Mouse (Mus musculus) macrophage (primary cell): ENCODE results near the gene Syt1. TPM values are rescaled to one million over a fixed set of nuclear protein-coding genes. Genes with fewer than 3 reads are reported as not detected.

Source experiments
- H3K27ac ChIP-seq: fragments of 350-480 bp; formaldehyde crosslinking; 2 replicates; pipeline ENCODE4 v1.9.0; 2021
- H3K36me3 ChIP-seq: fragments of 350-480 bp; formaldehyde crosslinking; 2 replicates; pipeline ENCODE4 v1.9.0; 2021; ENCODE audit errors: inconsistent target
- H3K4me3 ChIP-seq: fragments of 350-480 bp; formaldehyde crosslinking; 2 replicates; pipeline ENCODE4 v1.9.0; 2021; ENCODE audit errors: inconsistent target
- H3K79me2 ChIP-seq: fragments of 350-480 bp; formaldehyde crosslinking; 2 replicates; pipeline ENCODE4 v1.9.0; 2021; ENCODE audit errors: inconsistent target
- WGBS: methylation state at CpG from one replicate; pipeline ENCODE4 v1.1.7; 2026; ENCODE audit warnings: inconsistent platforms; ENCODE audit not compliant: missing documents; 5-methylcytosine and 5-hydroxymethylcytosine counted together
- polyA plus RNA-seq: library from polyadenylated mRNA; stranded (reverse); fragments of 250-400 nt; gene quantifications from 3 replicates; pipeline ENCODE4 v1.2.4, GENCODE M21; 2018; ENCODE audit warnings: inconsistent platforms

Gene Syt1
- polyA plus RNA-seq, 1 experiment from 2014 or later, result not detected

DNA sequence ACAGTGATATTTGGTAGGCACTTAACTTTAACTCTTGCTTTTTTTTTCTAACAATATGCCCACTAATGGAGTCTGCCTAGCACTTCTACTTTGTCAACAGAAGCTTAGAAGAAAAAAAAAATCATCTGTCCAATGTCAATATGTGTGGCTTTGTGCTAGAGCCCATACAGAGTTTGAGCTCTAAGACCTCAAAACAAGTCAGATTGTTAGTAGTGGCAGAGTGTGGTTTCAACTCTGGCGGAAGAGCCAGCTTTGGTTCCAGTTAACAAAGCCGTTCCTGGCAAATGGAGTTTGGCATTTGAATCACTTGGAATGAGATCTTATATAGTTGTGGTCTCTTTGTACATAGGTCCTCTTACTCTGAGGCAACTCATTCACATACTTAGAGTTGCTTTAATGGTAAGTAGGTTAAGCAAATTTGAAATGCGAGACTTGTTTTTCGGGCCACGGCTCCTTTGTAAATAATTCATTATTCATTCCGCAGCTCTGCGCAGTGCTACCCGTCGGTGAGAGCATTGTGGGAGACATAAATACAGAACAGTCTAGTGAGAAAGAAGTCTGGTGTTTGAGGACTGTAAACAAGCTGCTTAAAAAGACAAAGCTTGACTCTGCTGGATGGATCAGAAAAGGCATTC is 429.9 kb downstream of the Syt1 start:
- H3K79me2 ChIP-seq, result no peaks in the 10 kb centered on the region
- no peak overlapping the region for H3K27ac ChIP-seq
- H3K36me3 ChIP-seq, result no peaks in the 10 kb centered on the region
- no peak overlapping the region for H3K4me3 ChIP-seq
- 77% methylated on average over 7 of the region's 9 CpGs for WGBS

DNA sequence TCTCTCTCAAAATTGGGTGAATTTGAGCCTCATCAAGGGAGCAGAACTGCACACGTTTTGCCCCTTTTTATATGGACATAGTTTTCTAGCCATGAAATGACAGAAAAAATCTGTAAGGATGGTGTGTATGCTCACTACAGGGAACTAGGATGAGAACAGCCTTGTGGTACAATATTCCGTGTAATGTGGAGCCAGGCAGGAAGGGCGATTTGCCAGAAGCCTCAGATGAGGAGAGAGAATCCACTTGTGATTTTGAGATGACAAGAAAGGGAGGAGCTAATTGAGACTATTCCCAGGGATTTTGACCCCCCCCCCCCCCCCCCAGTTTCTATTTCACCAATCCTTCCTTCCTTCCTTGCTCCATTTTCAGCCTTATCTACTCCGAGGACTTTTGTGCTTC is 431.4 kb downstream of the Syt1 start:
- no peaks in the 10 kb centered on the region for H3K79me2 ChIP-seq
- WGBS, result 75% methylated on average over 4 of the region's 4 CpGs

DNA sequence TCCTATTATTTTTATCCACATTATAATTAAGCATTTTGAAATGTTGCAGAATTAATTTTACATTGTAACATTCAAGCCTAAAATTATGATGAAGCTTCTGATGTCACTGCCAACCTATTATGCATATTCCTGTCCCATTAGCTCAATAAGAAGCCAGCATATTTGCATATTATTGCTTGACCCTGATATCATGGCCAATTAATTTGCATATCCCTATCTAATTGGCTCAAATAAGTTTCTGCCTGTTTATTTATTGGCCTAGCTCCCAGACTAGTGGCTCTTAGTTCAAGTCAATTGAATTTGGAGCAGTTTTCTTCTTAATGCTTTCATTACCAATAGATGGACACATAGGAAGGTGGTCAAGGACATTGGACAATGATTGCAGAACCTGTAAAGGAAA is 433.2 kb downstream of the Syt1 start:
- no peak overlapping the region for H3K27ac ChIP-seq
- H3K79me2 ChIP-seq, result no peaks in the 10 kb centered on the region
- H3K4me3 ChIP-seq, result no peak overlapping the region
- no peaks in the 10 kb centered on the region for H3K36me3 ChIP-seq

More for the DNA sequence above, 431.4 kb downstream of the Syt1 start:
- no peaks in the 10 kb centered on the region for H3K36me3 ChIP-seq
- H3K4me3 ChIP-seq, result no peak overlapping the region
- no peak overlapping the region for H3K27ac ChIP-seq

DNA sequence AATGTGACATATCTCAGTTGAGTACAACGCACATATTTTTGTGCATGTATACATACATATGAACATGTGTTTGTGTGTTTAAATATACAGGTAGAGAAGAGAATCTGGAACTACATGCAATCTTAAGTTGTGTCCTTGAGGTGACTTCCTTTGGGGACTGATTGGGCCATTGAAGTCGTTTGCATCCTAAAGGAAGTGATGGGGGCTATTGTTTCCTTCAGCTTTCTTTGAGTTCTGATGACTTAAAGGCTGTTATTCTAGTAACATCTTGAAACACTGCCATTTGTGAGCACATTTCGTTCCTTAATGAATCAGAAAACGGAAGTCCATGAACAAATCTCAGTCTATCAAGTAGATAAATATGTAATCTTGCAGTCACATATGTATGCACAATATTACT is 438.0 kb downstream of the Syt1 start:
- 63% methylated on average over 4 of the region's 4 CpGs for WGBS
- no peaks in the 10 kb centered on the region for H3K36me3 ChIP-seq
- no peaks in the 10 kb centered on the region for H3K79me2 ChIP-seq
- no peak overlapping the region for H3K27ac ChIP-seq
- H3K4me3 ChIP-seq, result no peak overlapping the region

DNA sequence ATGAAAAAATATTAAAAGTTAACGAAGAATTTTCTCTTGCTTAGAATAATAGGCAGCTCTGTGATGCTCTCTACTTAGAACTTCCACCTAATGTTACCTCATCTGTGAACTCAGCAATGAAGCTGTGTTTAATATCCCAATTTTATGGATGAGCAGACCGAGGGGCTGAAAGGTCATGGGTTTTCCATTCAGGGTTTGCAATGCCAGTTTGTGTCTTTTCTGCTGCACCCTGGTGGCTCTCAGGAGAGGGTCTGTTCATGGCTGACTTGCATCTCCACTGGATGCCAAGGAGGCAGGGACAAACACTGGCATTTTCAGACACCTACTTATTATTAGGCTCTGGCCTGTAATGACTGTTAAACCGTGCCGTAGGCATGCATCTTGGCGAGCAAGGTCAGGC is 439.7 kb downstream of the Syt1 start:
- 88% methylated on average over 5 of the region's 5 CpGs for WGBS
- Histone ChIP-seq H3K79me2 (no peaks in the 10 kb centered on the region), H3K27ac (no peak overlapping the region), H3K4me3 (no peak overlapping the region), H3K36me3 (no peaks in the 10 kb centered on the region)

DNA sequence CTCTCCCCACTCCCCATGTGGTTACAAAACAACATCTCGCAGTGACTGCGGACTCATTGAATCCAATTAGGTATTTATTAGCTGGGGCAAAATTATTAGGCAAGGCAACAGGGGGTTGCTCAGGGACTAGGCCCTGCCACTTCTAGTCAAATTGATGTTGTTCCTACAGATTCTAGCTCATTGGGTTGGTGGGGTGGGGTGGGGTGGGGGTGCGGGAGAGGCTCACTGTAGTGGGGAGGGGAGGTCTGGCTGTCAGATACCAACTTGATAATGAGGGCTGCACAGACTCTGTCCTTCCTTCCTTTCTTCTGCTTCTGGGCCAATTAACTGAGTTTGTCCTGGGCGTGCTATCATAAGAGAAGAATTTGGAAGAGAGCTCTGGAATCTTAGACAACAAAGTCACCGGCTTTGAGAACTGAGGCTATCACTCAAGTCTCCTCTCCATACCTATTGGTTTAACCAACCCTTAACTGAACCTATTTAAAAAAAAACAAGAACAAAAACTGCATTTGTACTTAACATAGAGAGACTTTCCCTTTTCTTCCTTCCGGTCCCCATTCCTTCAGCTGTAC is 441.1 kb downstream of the Syt1 start:
- 97% methylated on average over 6 of the region's 6 CpGs for WGBS
- no peak overlapping the region for H3K4me3 ChIP-seq
- no peaks in the 10 kb centered on the region for H3K79me2 ChIP-seq
- H3K27ac ChIP-seq, result no peak overlapping the region
- H3K36me3 ChIP-seq, result no peaks in the 10 kb centered on the region

DNA sequence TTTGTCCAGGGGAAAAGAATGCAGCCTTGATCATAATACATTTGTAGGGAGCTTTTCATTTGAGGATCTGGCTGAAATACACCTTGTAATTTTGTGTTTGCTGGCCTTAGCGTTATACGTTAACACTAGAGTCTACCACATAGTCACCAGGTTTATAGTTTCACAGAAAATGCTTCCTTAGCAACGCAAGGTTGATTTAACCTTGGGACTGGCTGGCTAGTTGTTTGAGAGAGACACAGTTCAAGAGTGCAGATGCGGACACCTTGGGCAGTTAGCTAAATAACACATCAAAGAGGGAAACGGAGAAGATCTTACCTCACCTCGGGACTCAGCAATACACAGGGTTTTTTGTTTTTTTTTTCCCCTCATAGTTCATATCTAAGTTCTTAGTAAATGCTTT is 441.9 kb downstream of the Syt1 start:
- Histone ChIP-seq H3K79me2 (no peaks in the 10 kb centered on the region), H3K27ac (no peak overlapping the region), H3K36me3 (no peaks in the 10 kb centered on the region), H3K4me3 (no peak overlapping the region)
- 87% methylated on average over 6 of the region's 6 CpGs for WGBS

DNA sequence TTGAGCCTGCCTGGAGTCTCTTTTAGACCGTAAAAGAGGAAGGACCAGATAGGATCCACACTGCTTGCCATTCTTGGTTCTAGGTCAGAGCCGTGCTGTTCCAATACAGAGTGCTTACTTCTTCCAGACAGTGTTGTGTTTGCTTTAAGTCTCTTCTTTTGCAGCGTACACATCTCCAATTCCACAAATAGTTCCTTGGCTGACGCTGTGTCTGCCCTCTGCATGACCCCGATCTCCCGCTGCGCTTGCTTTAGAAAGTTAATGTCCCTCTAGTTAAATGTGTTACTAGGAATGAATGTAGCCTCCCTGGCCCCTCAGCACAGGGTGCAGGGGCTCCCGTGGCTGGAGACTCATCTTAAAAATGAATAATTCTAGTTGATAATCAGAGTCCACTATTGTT is 442.6 kb downstream of the Syt1 start:
- WGBS, result 51% methylated on average over 8 of the region's 8 CpGs
- Histone ChIP-seq H3K36me3 (no peaks in the 10 kb centered on the region), H3K4me3 (no peak overlapping the region), H3K27ac (no peak overlapping the region), H3K79me2 (no peaks in the 10 kb centered on the region)

DNA sequence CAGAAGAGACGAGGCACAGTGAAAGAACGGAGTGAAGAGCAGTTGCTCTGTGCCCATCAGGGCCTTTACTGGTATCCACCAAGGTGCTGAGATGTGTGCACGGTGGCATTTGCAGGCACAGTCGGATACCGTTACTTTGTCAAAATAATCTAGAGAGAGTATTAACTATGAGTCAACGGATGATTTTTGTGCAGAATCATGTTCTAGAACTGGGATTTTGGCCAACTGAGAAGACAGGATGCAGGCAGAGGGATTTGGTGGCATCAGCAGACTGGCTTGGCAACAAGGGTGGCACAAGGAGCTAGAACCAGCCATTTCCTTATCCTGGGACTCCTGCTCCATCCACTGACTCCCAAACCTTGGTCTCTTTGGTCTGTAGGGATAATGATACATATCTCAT is 443.3 kb downstream of the Syt1 start:
- no peak overlapping the region for H3K27ac ChIP-seq
- H3K36me3 ChIP-seq, result no peaks in the 10 kb centered on the region

DNA sequence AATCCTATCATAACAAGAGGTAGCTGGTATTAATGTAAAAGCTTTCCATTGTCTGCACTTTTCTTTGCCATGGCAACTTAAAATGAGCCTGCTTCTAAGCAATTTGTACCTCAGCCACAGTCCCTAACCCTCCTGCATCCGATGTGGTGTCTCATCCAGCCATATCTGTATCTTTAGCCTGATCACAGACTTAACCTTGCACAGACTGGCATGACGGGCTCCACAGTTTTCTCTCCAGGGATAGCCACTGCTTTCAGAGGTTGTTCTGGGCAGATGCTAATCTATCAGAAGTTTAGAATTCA is 451.2 kb downstream of the Syt1 start:
- Histone ChIP-seq H3K27ac (no peak overlapping the region), H3K79me2 (no peaks in the 10 kb centered on the region), H3K4me3 (no peak overlapping the region), H3K36me3 (no peaks in the 10 kb centered on the region)
- WGBS, result 85% methylated on average over 2 of the region's 2 CpGs

More for the DNA sequence above, 443.3 kb downstream of the Syt1 start:
- WGBS, result 90% methylated on average over 6 of the region's 6 CpGs
- Histone ChIP-seq H3K79me2 (no peaks in the 10 kb centered on the region), H3K4me3 (no peak overlapping the region)

DNA sequence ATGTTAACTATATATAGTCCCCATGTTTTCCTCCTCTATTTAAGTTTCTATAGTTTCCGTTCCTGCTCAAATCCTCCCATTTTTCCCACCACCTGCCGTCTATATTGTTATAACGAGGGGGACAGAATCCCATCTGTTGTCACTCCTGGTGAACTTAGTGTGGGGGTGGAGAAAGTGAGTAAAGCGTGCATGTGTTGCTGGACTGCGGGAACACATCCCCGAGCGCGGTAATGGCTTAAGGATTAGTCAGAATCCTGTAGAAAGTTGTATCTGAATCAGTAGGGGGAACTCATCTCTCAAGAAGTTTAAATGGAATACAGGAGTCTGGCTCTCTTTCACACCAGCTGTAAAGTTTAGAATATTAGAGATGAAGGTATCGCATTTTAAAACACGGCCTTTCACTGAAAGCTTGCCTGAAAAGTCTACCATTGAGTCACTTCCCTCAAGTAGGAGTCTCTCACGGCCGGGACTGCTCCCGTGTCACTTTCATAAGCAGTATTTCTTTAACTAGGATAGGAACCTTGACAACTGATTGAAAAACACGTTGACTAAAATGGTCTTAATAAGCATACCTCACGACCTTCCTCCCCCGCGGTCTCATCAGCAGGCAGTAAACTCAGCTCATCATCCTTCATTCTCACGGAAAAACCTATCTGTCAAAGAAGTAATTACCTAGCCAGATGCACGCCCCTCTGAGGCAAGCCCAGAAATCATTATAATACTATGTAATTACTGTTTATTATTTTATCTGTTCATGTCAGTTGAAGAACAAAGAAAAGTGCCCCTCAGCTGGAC is 451.8 kb downstream of the Syt1 start:
- Histone ChIP-seq H3K36me3 (no peaks in the 10 kb centered on the region), H3K27ac (no peak overlapping the region), H3K4me3 (no peak overlapping the region), H3K79me2 (no peaks in the 10 kb centered on the region)
- WGBS, result 92% methylated on average over 19 of the region's 19 CpGs

DNA sequence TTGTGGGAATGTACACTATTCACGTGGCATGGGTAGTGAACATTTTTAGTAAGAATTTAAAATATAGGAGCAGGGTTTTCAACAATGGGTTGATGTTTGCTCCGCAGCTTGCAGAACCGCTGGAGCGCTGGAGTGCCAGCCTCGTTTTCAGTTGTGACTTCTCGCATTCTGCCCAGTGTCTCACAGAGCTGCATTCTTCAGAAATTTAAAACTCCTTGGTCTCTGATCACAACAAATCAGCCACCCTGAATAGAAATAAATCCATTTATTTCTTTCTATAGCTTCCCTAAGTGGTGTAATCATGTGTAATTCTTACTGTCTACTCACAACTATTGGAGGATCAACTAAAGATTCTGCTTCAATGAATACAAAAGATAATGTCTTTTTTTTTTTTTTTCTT is 458.2 kb downstream of the Syt1 start:
- Histone ChIP-seq H3K79me2 (no peaks in the 10 kb centered on the region), H3K36me3 (no peaks in the 10 kb centered on the region), H3K27ac (no peak overlapping the region), H3K4me3 (no peak overlapping the region)
- 93% methylated on average over 5 of the region's 6 CpGs for WGBS

DNA sequence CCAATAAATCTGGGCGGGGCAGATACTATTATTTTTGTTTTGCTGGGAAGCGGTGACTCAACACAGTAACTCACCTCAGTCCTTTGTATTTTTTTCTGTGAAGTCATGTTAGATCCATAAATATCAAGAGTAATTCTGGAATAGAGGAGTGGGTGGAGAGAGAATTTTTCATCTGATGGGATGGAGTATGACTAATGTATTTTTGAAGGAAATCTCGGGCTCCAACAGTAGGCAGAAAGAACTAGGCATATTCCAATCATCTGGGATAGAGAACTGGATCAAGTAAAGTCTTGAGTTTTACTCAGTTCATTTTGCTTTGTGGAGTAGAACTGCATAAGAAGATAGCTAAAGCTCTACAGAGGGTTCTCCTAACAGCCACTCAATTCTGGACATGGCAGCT is 465.1 kb downstream of the Syt1 start:
- no peak overlapping the region for H3K27ac ChIP-seq
- H3K79me2 ChIP-seq, result no peaks in the 10 kb centered on the region
- H3K36me3 ChIP-seq, result no peaks in the 10 kb centered on the region
- WGBS, result 87% methylated on average over 3 of the region's 3 CpGs
- no peak overlapping the region for H3K4me3 ChIP-seq

DNA sequence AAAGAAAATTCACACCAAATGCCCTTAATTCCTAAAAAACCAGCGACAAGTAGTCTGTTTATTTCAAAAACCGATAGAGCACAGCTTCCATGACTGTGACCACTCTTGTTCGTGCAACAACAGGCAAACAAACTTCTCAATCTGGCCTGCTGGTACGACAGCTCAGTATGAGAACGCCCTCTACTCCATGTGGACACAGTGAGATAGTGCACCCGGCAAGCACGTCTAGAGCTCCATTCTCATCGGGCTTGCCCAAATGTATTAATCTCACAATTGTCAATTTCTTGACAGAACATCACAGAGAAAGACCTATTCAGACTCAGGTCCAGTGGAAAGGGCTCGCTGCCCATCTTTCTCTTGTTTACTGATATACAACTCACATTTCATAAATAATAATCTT is 469.2 kb downstream of the Syt1 start:
- Histone ChIP-seq H3K79me2 (no peaks in the 10 kb centered on the region), H3K27ac (no peak overlapping the region), H3K4me3 (no peak overlapping the region), H3K36me3 (no peaks in the 10 kb centered on the region)
- WGBS, result 82% methylated on average over 9 of the region's 9 CpGs

DNA sequence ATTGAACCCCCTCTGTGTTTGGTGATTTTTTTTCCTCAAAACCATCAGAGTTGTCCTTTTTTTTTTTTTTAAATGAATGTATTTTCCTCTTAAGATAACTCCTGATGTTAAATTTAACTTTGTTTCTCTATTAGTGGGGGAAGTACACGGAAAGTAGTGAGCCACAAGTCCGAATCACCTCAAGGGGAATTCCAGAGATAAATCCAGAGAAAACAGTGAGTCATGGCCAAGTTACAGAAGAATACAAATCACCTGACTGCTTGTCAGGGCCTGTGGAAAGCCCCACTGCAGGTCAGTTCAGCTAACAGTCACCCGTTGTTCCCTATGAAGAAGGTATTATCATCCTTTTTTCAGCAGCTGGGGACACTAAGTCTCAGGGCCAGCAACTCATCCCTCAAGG is 472.2 kb downstream of the Syt1 start:
- Histone ChIP-seq H3K27ac (no peak overlapping the region), H3K79me2 (no peaks in the 10 kb centered on the region), H3K4me3 (no peak overlapping the region), H3K36me3 (no peaks in the 10 kb centered on the region)
- 59% methylated on average over 3 of the region's 3 CpGs for WGBS
